Mouse (Mus musculus): ENCODE results near the gene Tmc8. TPM values are rescaled to one million over a fixed set of nuclear protein-coding genes. Genes with fewer than 3 reads are reported as not detected.

Tmc8 gene
- polyA plus RNA-seq (2016; fragmentation: Nextera tagmentation; extraction: Ambion mirVana): 1.4 and 1.5 TPM in 2 replicates

DNA sequence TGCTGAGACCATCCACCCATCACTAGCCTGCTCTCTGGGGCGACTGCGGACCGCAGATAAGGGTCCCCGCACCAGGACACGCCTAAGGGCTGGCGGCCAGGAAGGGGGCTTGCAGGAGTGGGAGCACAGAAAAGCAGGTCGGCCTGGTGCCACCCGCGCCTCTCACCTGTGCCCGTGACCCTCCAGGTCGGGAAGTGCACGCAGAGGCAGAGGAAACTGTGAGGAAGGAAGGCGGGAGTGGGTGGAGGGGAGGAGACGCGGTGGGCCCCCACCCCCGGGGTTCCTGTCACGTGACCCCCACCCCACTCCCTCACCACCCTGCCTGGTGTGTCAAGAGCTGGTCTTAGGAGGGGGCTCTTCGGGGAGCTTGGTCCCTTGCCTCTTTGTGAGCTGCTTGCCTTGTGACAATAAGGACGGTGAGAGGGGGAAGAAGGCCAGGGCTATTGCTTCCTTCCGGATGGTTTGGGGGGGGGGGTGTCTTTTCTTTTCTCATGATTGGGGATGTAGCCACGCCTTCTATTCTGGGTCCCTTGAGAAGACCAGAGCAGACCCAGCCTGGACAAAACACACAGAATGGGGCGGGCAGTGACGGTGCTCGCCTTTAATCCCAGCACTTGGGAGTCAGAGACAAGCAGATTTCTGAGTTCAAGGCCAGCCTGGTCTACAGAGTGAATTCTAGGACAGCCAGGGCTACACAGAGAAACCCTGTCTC lies at the start of gene Tmc8, which contains the start of gene Tmc6:
Tmc8 (plus strand) TSS at position 84 of the 712 bp plus-strand sequence.
Tmc6 (minus strand) TSS at position 206 of the 712 bp plus-strand sequence.
- WGBS: 38% methylated on average over 24 of the region's 24 CpGs
- peak within 1 kb of the TSS; percentile 55 for H3K4me3 ChIP-seq
- peak within 1 kb of the TSS; percentile 84 for H3K27ac ChIP-seq
- peaks cover 71% of the 10 kb centered on the region for H3K4me1 ChIP-seq
- no peaks in the 10 kb centered on the region for H3K9me3 ChIP-seq
- H3K27me3 ChIP-seq (ENCODE audit: poor library complexity, severe bottlenecking): peaks cover 81% of the 10 kb centered on the region
- DNase-seq (ENCODE audit: extremely low spot score, low spot score): no peak
- H3K36me3 ChIP-seq (replicated peaks): 0 out of 2 replicates have a peak, but pooled peaks cover 2% of the 10 kb centered on the region

DNA sequence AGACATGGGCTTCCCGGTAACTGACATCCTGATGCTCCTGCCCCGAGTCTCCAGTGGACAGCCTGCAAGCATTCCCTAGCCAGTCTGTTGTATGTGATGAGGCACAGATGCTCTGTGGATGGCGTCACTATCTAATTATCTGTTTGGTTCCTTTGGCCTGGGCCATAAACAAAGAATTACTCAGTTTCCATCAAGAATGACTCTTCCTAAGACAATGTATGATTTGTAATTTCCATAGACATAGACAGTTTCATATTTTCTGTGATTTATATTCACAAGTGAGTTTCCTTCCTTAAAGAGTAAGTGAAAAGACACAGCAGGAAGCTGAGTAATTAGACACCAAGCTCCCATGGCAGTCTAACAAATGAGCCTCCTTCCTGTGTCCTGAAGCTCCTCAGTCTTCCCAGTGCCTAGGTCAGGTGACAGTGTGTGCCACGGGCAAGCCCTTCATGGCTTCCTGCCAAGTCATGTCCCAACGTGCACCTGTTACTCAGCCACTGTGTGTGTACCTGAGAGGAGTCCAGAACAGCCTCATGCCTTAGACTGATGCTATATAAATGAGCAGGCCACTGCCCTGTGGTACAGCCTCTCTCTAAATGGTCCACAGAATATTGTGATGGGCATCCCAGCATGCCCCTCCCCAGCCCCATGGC lies 45.7 kb upstream of the Tmc8 start:
- H3K36me3 ChIP-seq (replicated peaks): peaks cover 91% of the 10 kb centered on the region
- no peak for DNase-seq (ENCODE audit: extremely low spot score, low spot score)
- WGBS: 84% methylated on average over 5 of the region's 5 CpGs

DNA sequence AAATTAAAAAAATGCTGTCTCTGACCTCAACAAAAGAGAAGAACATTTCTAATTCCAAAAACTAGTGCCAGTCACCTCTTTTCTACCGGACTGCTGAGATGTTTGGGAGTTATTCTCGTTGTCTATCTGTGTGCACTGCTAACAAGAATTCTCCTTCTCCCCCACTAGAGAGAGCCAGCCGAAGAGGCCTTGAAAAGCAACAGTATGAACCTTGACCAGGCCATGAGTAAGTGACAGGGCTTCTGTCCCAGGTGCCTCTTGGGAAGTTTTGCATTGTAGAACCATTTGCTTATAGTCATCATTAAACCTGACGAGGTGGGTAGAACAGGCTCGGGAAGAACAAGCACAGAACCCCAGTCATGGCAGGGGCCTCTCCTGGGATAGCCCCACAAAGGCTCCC lies 43.8 kb upstream of the Tmc8 start:
- H3K4me1 ChIP-seq: no peaks in the 10 kb centered on the region
- H3K27me3 ChIP-seq (ENCODE audit: poor library complexity, severe bottlenecking): no peaks in the 10 kb centered on the region
- no peak overlapping the region for H3K4me3 ChIP-seq
- WGBS: 91% methylated on average over 5 of the region's 5 CpGs
- peaks cover 98% of the 10 kb centered on the region for H3K36me3 ChIP-seq (replicated peaks)
- H3K9me3 ChIP-seq: no peaks in the 10 kb centered on the region
- no peak for DNase-seq (ENCODE audit: extremely low spot score, low spot score)
- H3K27ac ChIP-seq: no peak overlapping the region

More for the DNA sequence above, 45.7 kb upstream of the Tmc8 start:
- Histone ChIP-seq H3K4me3 (no peak overlapping the region), H3K27ac (no peak overlapping the region), H3K9me3 (no peaks in the 10 kb centered on the region), H3K4me1 (no peaks in the 10 kb centered on the region), H3K27me3 (ENCODE audit: poor library complexity, severe bottlenecking) (no peaks in the 10 kb centered on the region)

DNA sequence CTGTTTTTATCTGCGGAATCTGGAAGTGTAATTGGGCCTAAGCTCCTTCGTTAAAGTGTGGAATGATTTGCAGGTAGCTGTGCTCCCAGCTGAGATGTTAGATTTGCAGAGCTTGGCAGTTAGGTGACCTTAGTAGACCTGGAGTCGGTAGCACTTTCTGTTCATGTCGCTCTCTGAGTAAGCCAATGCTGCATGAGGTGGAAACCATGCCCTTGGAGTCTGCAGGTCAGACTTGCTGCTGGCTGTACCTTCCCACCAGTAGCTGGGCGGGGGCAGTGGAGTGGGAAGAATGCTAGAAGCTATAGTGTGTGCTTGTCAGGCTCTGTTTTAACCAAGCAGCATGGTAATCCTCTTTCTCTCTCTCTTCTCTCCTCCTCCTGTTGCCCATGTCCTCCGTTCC lies 40.7 kb upstream of the Tmc8 start:
- no peaks in the 10 kb centered on the region for H3K9me3 ChIP-seq
- H3K27me3 ChIP-seq (ENCODE audit: poor library complexity, severe bottlenecking): no peaks in the 10 kb centered on the region
- peaks cover 100% of the 10 kb centered on the region for H3K36me3 ChIP-seq (replicated peaks)
- WGBS: 90% methylated on average over 6 of the region's 6 CpGs
- H3K27ac ChIP-seq: no peak overlapping the region
- no peaks in the 10 kb centered on the region for H3K4me1 ChIP-seq
- H3K4me3 ChIP-seq: no peak overlapping the region
- DNase-seq (ENCODE audit: extremely low spot score, low spot score): no peak

DNA sequence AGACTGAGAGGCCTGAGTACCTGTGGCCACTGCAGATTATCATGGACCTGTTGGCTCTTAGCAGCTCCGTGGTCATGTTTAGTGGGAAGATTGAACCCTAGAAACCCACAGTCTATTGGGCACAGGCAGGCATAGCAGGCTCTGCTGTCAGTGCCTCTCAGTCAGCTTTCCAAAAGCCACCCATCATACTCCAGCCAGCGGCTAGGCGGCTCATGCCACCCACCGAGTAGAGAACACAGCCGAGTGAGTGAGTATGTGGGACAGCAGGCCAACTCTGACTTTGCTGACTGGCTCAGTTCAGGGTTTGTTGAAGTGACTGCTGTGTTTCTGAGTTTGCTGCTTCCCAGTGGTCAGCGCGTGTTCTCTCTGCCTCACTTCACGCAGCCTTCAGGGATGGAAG lies 39.6 kb upstream of the Tmc8 start:
- Histone ChIP-seq H3K4me3 (no peak overlapping the region), H3K36me3 (replicated peaks) (peaks cover 100% of the 10 kb centered on the region), H3K9me3 (no peaks in the 10 kb centered on the region), H3K27ac (no peak overlapping the region), H3K4me1 (no peaks in the 10 kb centered on the region), H3K27me3 (ENCODE audit: poor library complexity, severe bottlenecking) (no peaks in the 10 kb centered on the region)
- no peak for DNase-seq (ENCODE audit: extremely low spot score, low spot score)
- WGBS: 92% methylated on average over 8 of the region's 8 CpGs

DNA sequence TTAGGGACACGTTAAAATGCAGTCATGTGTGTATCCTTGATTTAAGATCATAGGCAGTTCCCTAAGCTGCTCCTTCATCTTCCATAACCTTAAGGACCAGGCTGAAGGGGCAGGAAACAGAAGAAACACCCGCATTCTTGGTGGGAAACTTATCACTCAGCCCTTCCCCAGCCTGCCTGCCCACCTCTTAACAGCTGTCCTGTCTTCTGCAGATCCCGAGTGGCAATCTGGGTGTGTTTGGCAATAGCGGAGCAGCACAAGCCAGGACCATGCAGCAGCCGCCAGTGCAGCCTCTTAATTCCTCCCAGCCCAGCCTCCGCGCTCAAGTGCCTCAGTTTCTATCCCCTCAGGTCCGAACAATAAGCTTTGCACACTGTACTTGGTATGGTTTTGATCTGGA lies 39.2 kb upstream of the Tmc8 start:
- Histone ChIP-seq H3K4me3 (no peak overlapping the region), H3K9me3 (no peaks in the 10 kb centered on the region), H3K36me3 (replicated peaks) (peaks cover 100% of the 10 kb centered on the region), H3K27me3 (ENCODE audit: poor library complexity, severe bottlenecking) (no peaks in the 10 kb centered on the region), H3K4me1 (no peaks in the 10 kb centered on the region), H3K27ac (no peak overlapping the region)
- no peak for DNase-seq (ENCODE audit: extremely low spot score, low spot score)
- 93% methylated on average over 8 of the region's 8 CpGs for WGBS

DNA sequence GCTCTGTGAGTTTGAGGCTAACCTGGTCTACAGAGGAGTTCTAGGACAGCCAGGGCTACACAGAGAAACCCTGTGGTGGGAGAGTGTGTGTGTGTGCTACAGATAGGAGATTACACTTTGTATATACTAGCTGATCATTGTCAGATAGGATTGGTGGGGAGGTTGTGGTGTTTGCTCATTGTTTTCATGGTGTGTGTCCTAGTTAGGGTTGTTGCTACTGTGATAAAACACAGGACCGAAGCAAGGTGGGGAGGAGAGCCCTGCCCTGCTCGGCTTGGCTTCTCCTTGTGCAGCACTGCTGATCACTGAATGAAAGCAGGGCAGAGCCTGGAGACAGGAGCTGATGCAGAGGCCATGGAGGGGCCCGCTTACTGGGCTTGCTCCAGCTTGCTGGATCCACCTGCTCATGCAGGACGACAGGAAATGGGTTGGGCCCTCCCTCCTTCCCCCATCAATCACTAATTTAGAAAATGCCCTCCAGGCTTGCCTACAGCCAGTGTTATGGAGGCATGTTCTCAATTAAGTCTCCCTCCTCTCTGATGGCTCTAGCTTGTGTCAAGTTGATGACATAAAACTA lies 38.3 kb upstream of the Tmc8 start:
- Histone ChIP-seq H3K9me3 (no peaks in the 10 kb centered on the region), H3K4me1 (no peaks in the 10 kb centered on the region), H3K27ac (no peak overlapping the region), H3K4me3 (no peak overlapping the region), H3K36me3 (replicated peaks) (peaks cover 100% of the 10 kb centered on the region), H3K27me3 (ENCODE audit: poor library complexity, severe bottlenecking) (no peaks in the 10 kb centered on the region)
- WGBS: 83% methylated on average over 4 of the region's 4 CpGs
- DNase-seq (ENCODE audit: extremely low spot score, low spot score): no peak

DNA sequence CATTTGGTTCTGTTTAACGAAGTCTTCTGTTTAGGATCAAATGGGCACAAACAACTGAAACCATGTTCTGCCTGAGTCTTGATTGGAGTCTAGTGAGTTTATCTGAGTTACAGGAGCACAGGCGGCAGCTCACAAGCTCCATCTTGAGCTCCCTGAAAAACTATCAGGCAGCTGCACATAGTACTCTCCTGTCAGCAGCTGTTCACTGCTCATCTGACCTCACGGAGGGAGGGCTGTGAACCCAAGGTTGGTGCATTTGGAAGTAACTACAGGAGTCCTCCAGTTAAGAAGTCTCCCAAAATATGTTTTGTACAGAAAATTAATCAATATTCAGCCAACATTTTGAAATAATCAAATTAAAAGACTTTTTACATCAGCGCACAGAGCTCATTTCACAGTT lies 33.2 kb upstream of the Tmc8 start:
- no peak overlapping the region for H3K4me3 ChIP-seq
- H3K4me1 ChIP-seq: no peaks in the 10 kb centered on the region
- peaks cover 100% of the 10 kb centered on the region for H3K36me3 ChIP-seq (replicated peaks)
- no peak overlapping the region for H3K27ac ChIP-seq
- no peaks in the 10 kb centered on the region for H3K27me3 ChIP-seq (ENCODE audit: poor library complexity, severe bottlenecking)
- no peak for DNase-seq (ENCODE audit: extremely low spot score, low spot score)
- WGBS: 91% methylated on average over 4 of the region's 4 CpGs
- H3K9me3 ChIP-seq: no peaks in the 10 kb centered on the region

DNA sequence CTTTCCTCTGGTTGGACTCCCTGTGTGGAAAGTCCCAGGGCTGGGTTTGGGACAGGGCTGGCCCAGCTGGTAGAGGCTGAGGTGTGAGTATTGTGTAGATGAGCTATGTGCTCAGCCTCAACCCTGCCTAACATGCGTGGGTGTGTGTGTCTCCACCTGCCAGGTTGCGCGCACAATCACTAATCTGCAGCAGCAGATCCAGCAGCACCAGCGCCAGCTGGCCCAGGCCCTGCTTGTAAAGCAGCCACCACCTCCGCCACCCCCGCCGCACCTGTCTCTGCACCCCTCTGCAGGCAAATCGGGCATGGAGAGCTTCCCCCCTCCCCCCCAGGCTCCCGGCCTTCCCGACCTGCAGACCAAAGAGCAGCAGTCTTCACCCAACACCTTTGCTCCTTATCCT lies 32.5 kb upstream of the Tmc8 start:
- Histone ChIP-seq H3K4me1 (no peaks in the 10 kb centered on the region), H3K27ac (no peak overlapping the region), H3K36me3 (replicated peaks) (peaks cover 100% of the 10 kb centered on the region), H3K4me3 (no peak overlapping the region), H3K9me3 (no peaks in the 10 kb centered on the region), H3K27me3 (ENCODE audit: poor library complexity, severe bottlenecking) (no peaks in the 10 kb centered on the region)
- no peak for DNase-seq (ENCODE audit: extremely low spot score, low spot score)
- 93% methylated on average over 10 of the region's 10 CpGs for WGBS

DNA sequence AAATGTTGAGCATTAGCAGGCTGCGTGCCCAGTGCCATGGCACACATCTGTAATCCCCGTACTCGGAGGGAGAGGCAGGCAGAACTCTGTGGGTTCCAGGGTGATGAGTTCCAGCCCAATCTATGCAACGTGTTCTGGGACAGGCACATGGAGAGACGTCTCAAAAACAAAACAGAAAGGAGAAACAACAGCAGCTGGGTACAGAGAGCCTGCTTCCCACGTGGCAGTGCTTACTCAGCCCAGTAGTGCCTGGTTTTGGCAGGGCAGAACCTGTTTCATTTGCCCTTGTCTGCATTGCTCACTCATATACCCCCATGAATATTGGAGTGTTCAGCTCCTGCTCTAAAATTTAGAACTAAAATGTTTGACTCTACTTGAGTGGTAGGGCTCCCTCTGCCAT lies 30.3 kb upstream of the Tmc8 start:
- H3K27me3 ChIP-seq (ENCODE audit: poor library complexity, severe bottlenecking): no peaks in the 10 kb centered on the region
- no peaks in the 10 kb centered on the region for H3K9me3 ChIP-seq
- WGBS: 91% methylated on average over 6 of the region's 6 CpGs
- peaks cover 100% of the 10 kb centered on the region for H3K36me3 ChIP-seq (replicated peaks)
- no peak overlapping the region for H3K27ac ChIP-seq
- H3K4me1 ChIP-seq: no peaks in the 10 kb centered on the region
- no peak overlapping the region for H3K4me3 ChIP-seq
- DNase-seq (ENCODE audit: extremely low spot score, low spot score): no peak

DNA sequence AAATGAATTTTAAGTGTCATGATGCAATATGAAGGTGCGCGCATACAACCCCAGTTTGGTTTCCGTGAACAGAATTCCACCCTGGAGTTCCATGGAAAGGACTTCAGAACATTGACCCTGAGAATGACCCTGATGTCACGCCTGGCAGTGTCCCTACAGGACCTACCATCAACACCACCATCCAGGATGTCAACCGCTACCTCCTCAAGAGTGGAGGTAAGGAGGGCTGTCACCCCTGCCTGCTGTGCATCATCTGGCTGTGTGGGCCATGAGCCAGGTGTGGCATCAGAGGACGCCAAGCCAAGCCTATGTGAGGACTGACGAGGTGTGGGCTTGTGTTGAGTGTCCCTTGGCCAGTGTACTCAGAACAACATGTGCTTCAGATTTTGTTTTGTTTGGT lies 26.0 kb upstream of the Tmc8 start:
- Histone ChIP-seq H3K9me3 (no peaks in the 10 kb centered on the region), H3K27ac (no peak overlapping the region), H3K4me3 (no peak overlapping the region), H3K36me3 (replicated peaks) (peaks cover 100% of the 10 kb centered on the region), H3K27me3 (ENCODE audit: poor library complexity, severe bottlenecking) (no peaks in the 10 kb centered on the region), H3K4me1 (no peaks in the 10 kb centered on the region)
- 96% methylated on average over 7 of the region's 7 CpGs for WGBS
- no peak for DNase-seq (ENCODE audit: extremely low spot score, low spot score)

DNA sequence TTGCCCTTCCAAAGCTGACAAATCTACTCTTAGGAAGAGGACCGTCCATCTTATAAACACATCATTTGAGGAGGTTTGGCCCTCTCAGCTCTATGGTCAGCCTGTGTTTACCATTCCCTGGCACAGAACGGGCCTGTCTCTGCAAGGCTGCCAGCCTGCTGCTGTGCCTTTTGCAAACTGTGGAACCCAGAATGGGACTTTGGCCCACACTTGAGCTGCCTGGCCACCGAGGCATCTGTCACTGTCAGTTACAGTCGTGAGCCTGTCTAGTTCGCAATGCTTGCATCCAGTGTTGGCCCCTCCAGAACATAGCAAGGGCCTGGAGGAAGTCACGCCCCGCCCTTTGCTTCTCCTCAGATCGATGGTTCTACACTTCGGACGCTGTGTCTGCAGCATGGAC lies 22.6 kb upstream of the Tmc8 start:
- DNase-seq (ENCODE audit: extremely low spot score, low spot score): no peak
- no peaks in the 10 kb centered on the region for H3K27me3 ChIP-seq (ENCODE audit: poor library complexity, severe bottlenecking)
- no peaks in the 10 kb centered on the region for H3K9me3 ChIP-seq
- peaks cover 96% of the 10 kb centered on the region for H3K36me3 ChIP-seq (replicated peaks)
- H3K4me3 ChIP-seq: no peak overlapping the region
- no peak overlapping the region for H3K27ac ChIP-seq
- H3K4me1 ChIP-seq: no peaks in the 10 kb centered on the region
- 95% methylated on average over 10 of the region's 10 CpGs for WGBS
